Mouse (Mus musculus): ENCODE results near the gene Wrb.

The Wrb gene

DNA sequence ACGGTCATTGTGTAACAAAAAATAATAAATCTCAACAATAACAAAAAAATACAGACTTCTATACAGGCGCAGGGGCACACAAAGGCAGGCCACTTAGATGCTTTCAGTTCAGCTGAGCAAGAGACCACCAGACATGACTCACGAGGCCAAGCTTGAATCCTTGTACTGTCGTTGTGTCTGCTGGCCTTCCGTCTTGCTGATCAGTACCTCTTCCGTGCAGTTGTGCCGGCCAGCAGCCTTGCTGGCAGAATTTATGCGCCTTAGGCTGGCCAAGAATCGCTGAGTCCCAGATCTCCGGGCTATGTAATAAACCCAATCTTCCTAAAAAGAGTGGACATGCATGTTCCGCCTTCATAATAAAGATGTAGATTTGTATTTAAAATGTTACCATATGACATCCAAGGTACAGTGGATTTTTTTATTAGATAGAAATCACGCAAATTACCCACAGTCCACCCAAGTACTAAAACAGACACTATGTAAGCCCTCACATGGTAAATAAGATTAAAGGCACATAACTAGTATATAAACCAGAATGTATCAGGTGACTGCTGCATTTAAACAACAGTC is 13.4 kb downstream of the Wrb start:
- DNase-seq (ENCODE audit: low spot score in 2 of 2) = no peak

GRCm38 (mm10) chr16:96159091-96159731 is 14.0 kb downstream of the Wrb start:
- DNase-seq (ENCODE audit: low spot score in 2 of 2) = peak; percentile 35 to 76

GRCm38 (mm10) chr16:96159794-96160346 is 14.7 kb downstream of the Wrb start:
- no peak for DNase-seq (ENCODE audit: low spot score in 2 of 2)

DNA sequence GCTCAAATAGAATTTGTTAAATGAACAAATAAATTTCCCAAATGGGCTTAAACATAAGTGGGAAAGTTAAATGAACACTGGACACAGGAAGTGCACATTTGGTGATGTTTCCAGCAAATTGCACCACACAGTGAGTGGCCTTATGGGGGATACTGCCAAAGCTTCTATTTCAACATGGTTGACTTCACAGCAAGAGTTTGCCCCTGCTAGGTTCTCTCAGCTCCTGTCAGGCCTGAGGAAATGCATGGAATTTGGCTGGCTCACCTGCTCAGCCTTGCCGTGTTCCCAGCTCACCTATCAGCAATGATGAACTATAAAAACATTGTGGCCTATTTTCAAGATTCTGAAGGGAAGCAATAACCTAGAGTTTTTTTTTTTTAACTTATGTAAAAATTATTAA is 15.7 kb downstream of the Wrb start:
- no peak for DNase-seq (ENCODE audit: low spot score in 2 of 2)

- DNase-seq (ENCODE audit: low spot score in 2 of 2) = no peak
These were observed 16.1 kb downstream of the Wrb start for GRCm38 (mm10) chr16:96161336-96161735.

DNA sequence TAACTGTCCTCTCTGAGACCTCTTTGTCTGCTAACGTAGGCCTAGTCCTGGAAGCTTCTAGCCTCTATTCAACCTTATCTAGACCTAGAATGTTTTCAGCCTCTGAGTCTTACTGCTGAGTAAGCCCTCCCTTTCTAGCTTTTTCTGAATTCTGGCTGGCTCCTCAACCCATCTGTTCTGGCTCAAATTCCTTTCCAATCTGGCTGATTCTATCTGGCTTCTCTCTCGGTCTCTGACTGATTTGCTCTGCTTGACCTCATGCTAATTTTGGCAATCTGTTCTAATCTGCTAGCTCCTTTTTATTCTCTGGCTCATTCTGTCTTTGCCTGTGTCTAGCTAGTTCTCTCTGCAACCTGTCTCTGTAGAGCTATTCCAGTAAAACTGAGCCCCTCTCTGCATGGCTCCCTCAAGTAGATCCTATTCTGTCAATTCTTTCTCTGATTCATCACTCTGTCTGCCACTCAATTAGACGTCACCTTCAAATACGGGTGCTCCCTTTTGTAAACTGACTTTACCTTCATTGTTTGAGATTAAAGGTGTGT is 20.6 kb downstream of the Wrb start:
- no peak for DNase-seq (ENCODE audit: low spot score in 2 of 2)

DNA sequence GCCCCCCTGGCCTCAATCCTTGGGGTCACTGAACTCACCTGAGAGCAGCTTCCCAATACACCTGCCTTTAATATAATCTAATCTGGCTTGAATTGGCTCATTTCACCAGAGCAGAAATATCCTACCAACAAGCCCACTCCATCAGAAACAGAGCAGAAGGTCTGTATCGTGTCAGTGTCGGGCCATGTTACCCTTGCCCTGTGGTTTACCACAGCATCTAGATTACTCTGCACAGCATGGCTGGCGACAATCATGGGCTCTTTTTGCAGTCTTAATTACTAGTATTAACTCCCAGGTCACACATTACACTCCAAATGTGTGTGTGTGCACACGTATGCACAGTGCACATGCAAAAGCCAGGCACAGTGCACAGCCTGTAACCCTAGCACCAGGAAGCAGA is 23.6 kb downstream of the Wrb start:
- DNase-seq (ENCODE audit: low spot score in 2 of 2) = no peak

DNA sequence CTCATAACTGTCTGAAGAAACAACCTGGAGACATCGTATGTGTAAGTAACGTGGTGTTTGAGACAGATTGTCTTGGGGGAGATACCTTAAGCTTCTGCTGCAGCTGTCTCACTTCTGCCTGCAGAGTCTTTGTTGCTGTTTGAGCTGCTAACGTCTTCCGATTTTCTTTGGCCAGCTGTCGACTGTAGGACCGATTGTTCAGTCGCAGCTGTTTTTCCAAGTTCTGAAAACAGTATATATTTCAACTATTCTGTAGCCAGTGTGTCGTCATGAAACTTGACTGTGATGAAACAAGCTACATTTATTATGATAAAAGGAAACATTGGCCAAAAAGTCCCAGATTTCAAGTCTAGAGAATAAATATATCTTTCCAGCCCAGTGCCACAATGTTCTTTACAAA is 28.4 kb downstream of the Wrb start:
- no peak for DNase-seq (ENCODE audit: low spot score in 2 of 2)

- no peak for DNase-seq (ENCODE audit: low spot score in 2 of 2)
These were observed 30.2 kb downstream of the Wrb start for GRCm38 (mm10) chr16:96175399-96175798.

DNA sequence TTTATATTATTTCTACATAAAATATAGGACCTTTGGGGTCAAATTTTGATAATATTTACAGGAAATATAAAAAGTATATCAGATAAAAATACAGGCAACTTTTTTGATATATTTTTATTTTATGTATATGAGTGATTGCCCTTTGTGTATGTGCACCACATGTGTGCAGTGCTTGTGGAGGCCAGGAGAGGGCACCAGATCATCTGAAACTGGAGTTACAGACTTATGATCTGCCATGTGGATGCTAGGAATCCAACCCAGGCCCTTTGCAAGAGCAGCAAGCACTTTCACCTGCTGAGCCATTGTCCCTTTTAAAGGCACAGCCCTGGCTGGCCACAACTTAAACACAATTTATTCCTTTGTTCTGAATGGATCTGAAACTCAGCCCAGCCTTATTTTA is 33.9 kb downstream of the Wrb start:
- no peak for DNase-seq (ENCODE audit: low spot score in 2 of 2)

DNA sequence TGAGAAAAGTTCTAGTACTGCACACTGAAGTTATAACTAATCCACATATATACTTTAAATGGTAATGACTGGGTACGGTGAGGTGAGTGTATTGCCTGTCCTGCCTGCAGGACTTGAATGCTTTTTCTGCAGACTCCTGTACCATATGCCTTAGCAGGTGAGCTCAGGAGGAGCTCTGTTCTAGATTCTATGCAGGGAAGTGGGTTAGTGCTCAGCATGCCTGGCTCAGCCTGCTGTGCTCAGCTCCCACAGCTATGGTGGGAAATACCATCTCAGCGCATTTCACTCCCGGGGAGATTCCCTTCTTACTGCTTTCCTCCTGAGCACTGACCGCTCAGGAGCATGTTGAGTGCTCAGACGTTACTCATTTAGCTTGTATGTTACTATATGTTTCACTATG is 42.4 kb downstream of the Wrb start:
- DNase-seq (ENCODE audit: low spot score in 2 of 2) = no peak

- DNase-seq (ENCODE audit: low spot score in 2 of 2) = peak; percentile 92 to 96
These were observed 46.6 kb downstream of the Wrb start, which contains the start of gene Lca5l for GRCm38 (mm10) chr16:96191531-96192506. Gene Lca5l, minus strand, starts transcription at chr16:96192271.

GRCm38 (mm10) chr16:96199913-96200701 is 54.9 kb downstream of the Wrb start, which contains the start of gene Sh3bgr:
Gene Sh3bgr, plus strand, starts transcription at chr16:96200450.
- no peak for DNase-seq (ENCODE audit: low spot score in 2 of 2)

GRCm38 (mm10) chr16:96200702-96201028 is 55.5 kb downstream of the Wrb start:
- DNase-seq (ENCODE audit: low spot score in 2 of 2) = no peak

GRCm38 (mm10) chr16:96201485-96202232 is 56.5 kb downstream of the Wrb start:
- DNase-seq (ENCODE audit: low spot score in 2 of 2) = no peak

Data from spleen, postnatal 4 days (tissue).